Mouse (Mus musculus) macrophage (primary cell): ENCODE data around the gene Olfr1306. TPM values are rescaled to one million over a fixed set of nuclear protein-coding genes. Genes with fewer than 3 reads are reported as not detected.

Source experiments
- H3K27ac ChIP-seq: fragments of 350-480 bp; formaldehyde crosslinking; 2 replicates; pipeline ENCODE4 v1.9.0; 2021
- H3K36me3 ChIP-seq: fragments of 350-480 bp; formaldehyde crosslinking; 2 replicates; pipeline ENCODE4 v1.9.0; 2021; ENCODE audit errors: inconsistent target
- H3K4me3 ChIP-seq: fragments of 350-480 bp; formaldehyde crosslinking; 2 replicates; pipeline ENCODE4 v1.9.0; 2021; ENCODE audit errors: inconsistent target
- H3K79me2 ChIP-seq: fragments of 350-480 bp; formaldehyde crosslinking; 2 replicates; pipeline ENCODE4 v1.9.0; 2021; ENCODE audit errors: inconsistent target
- WGBS: methylation state at CpG from one replicate; pipeline ENCODE4 v1.1.7; 2026; ENCODE audit warnings: inconsistent platforms; ENCODE audit not compliant: missing documents; 5-methylcytosine and 5-hydroxymethylcytosine counted together
- polyA plus RNA-seq: library from polyadenylated mRNA; stranded (reverse); fragments of 250-400 nt; gene quantifications from 3 replicates; pipeline ENCODE4 v1.2.4, GENCODE M21; 2018; ENCODE audit warnings: inconsistent platforms
- total RNA-seq, 78 experiments: library from RNA; depleted of rRNA; stranded (reverse); fragments of 250-400 nt; gene quantifications; 1 replicate in 9 of 78; 2 replicates in 24 of 78; 3 replicates in 43 of 78; 4 replicates in 2 of 78; pipeline ENCODE4 v1.2.4; 2018; ENCODE audit warnings: inconsistent platforms in 56 of 78

The Olfr1306 gene
- total RNA-seq (2018; cell fraction: chromatin; rRNA removed): not detected
- total RNA-seq (2018; cell fraction: cytosol; rRNA removed): not detected
- total RNA-seq (2018; cell fraction: nucleus; rRNA removed): not detected
- polyA plus RNA-seq: not detected in 3 replicates

GRCm38 (mm10) chr2:111916171-111916570 is at the start of gene Olfr1306:
Gene Olfr1306 (minus strand): TSS chr2:111916271.
- 80% methylated on average over 1 of the region's 1 CpGs for WGBS
- H3K79me2 ChIP-seq: no peaks in the 10 kb centered on the region
- H3K27ac ChIP-seq: no peak within 1 kb of the TSS
- no peaks in the 10 kb centered on the region for H3K36me3 ChIP-seq
- H3K4me3 ChIP-seq: no peak within 1 kb of the TSS

GRCm38 (mm10) chr2:111964844-111965243 is 48.8 kb upstream of the Olfr1306 start, which contains the start of gene Olfr1308:
Gene Olfr1308 (minus strand): TSS chr2:111964944.
- H3K79me2 ChIP-seq: no peaks in the 10 kb centered on the region
- no peaks in the 10 kb centered on the region for H3K36me3 ChIP-seq
- no peak within 1 kb of the TSS for H3K4me3 ChIP-seq
- no peak within 1 kb of the TSS for H3K27ac ChIP-seq
- WGBS: 40% methylated on average over 1 of the region's 1 CpGs

GRCm38 (mm10) chr2:111949340-111949739 is 33.3 kb upstream of the Olfr1306 start, which contains the start of gene Olfr1307:
Gene Olfr1307 (minus strand): TSS chr2:111949440.
- 46% methylated on average over 1 of the region's 1 CpGs for WGBS
- H3K36me3 ChIP-seq: no peaks in the 10 kb centered on the region
- no peak within 1 kb of the TSS for H3K4me3 ChIP-seq
- no peaks in the 10 kb centered on the region for H3K79me2 ChIP-seq
- no peak within 1 kb of the TSS for H3K27ac ChIP-seq

GRCm38 (mm10) chr2:111877049-111877448 is 39.0 kb downstream of the Olfr1306 start, which contains the start of gene Olfr1305:
Gene Olfr1305 (minus strand): TSS chr2:111877149.
- 83% methylated on average over 2 of the region's 2 CpGs for WGBS
- H3K79me2 ChIP-seq: no peaks in the 10 kb centered on the region
- H3K4me3 ChIP-seq: no peak within 1 kb of the TSS
- no peak within 1 kb of the TSS for H3K27ac ChIP-seq
- H3K36me3 ChIP-seq: no peaks in the 10 kb centered on the region

Other genes with a start within 250 kb of the Olfr1306 start
- not detected in 3 replicates for gene Olfr1301, start 165.3 kb downstream of the Olfr1306 start, polyA plus RNA-seq
- not detected in 3 replicates for gene Olfr1302, start 138.8 kb downstream of the Olfr1306 start, polyA plus RNA-seq
- gene Olfr1303, start 95.9 kb downstream of the Olfr1306 start, polyA plus RNA-seq: not detected in 3 replicates
- gene Olfr1305, start 39.1 kb downstream of the Olfr1306 start, polyA plus RNA-seq: not detected in 3 replicates
- gene Olfr1307, start 33.2 kb upstream of the Olfr1306 start, polyA plus RNA-seq: not detected in 3 replicates
- gene Olfr1308, start 48.7 kb upstream of the Olfr1306 start, polyA plus RNA-seq: not detected in 3 replicates
- not detected in 3 replicates for gene Olfr1309, start 74.0 kb upstream of the Olfr1306 start, polyA plus RNA-seq
- gene Olfr1310, start 96.4 kb upstream of the Olfr1306 start, polyA plus RNA-seq: not detected in 3 replicates
- gene Olfr1311, start 108.1 kb upstream of the Olfr1306 start, polyA plus RNA-seq: not detected in 3 replicates
- not detected in 3 replicates for gene Olfr1312, start 134.0 kb upstream of the Olfr1306 start, polyA plus RNA-seq
- not detected in 3 replicates for gene Olfr1313, start 161.6 kb upstream of the Olfr1306 start, polyA plus RNA-seq
- gene Olfr1314, start 180.5 kb upstream of the Olfr1306 start, polyA plus RNA-seq: not detected in 3 replicates
- not detected in 3 replicates for gene Olfr1315-ps1, start 199.2 kb upstream of the Olfr1306 start, polyA plus RNA-seq
- not detected in 3 replicates for gene Olfr1316, start 218.7 kb upstream of the Olfr1306 start, polyA plus RNA-seq
- gene Olfr1317, start 224.1 kb upstream of the Olfr1306 start, polyA plus RNA-seq: not detected in 3 replicates
- not detected in 3 replicates for gene Olfr1318, start 237.9 kb upstream of the Olfr1306 start, polyA plus RNA-seq